Mouse (Mus musculus) liver, adult 2 months (tissue): Measurements from ENCODE around the gene Klf9. TPM values are rescaled to one million over a fixed set of nuclear protein-coding genes. Genes with fewer than 3 reads are reported as not detected.

Experiments used
- DNase-seq: peaks from one replicate; pipeline ENCODE4 v3.0.0-alpha.2; 2011; ENCODE audit warnings: low read depth, low spot score; ENCODE audit errors: extremely low read depth
- H3K27ac ChIP-seq: fragments of 200-500 bp; replicated peaks from 2 replicates; pipeline ENCODE4 v1.5.1; 2012; ENCODE audit warnings: low read depth, mild to moderate bottlenecking, control low read depth, inconsistent platforms, low read length; ENCODE audit not compliant: insufficient read depth
- H3K27me3 ChIP-seq: fragments of 200-500 bp; 2 replicates; pipeline ENCODE4 v1.6.1; 2012; ENCODE audit warnings: mild to moderate bottlenecking, moderate library complexity, low read length, inconsistent platforms; ENCODE audit not compliant: control insufficient read depth, insufficient read depth
- H3K36me3 ChIP-seq: fragments of 200-500 bp; 2 replicates; pipeline ENCODE4 v1.6.1; 2012; ENCODE audit warnings: low read length, inconsistent platforms; ENCODE audit not compliant: control insufficient read depth, insufficient read depth
- H3K4me1 ChIP-seq: fragments of 200-500 bp; 2 replicates; pipeline ENCODE4 v1.6.1; 2011; ENCODE audit warnings: low read length; ENCODE audit not compliant: control insufficient read depth, insufficient read depth
- H3K4me3 ChIP-seq: fragments of 200-500 bp; 2 replicates; pipeline ENCODE4 v1.5.1; 2011; ENCODE audit warnings: low read depth, mild to moderate bottlenecking, control low read depth, low read length, moderate library complexity; ENCODE audit not compliant: insufficient read depth
- H3K79me2 ChIP-seq: fragments of 200-500 bp; 2 replicates; pipeline ENCODE4 v1.6.1; 2012; ENCODE audit warnings: inconsistent platforms, mild to moderate bottlenecking, low read length, moderate library complexity; ENCODE audit not compliant: control insufficient read depth, insufficient read depth
- H3K9ac ChIP-seq: fragments of 200-500 bp; 2 replicates; pipeline ENCODE4 v1.6.1; 2012; ENCODE audit warnings: low read depth, mild to moderate bottlenecking, control low read depth, inconsistent platforms, low read length
- CTCF ChIP-seq: fragments of 200-500 bp; IDR thresholded peaks from 2 replicates; pipeline ENCODE4 v1.5.1; 2011; ENCODE audit warnings: low read depth, low read length, control low read depth
- POLR2A ChIP-seq: fragments of 200-500 bp; IDR thresholded peaks from 2 replicates; pipeline ENCODE4 v1.6.1; 2011; ENCODE audit warnings: low read length, control low read depth; ENCODE audit not compliant: insufficient read depth; ENCODE audit errors: extremely low read depth
- WGBS: fragments of 180-500 bp; shearing (Covaris S2); methylation state at CpG from one replicate; pipeline ENCODE4 v1.1.7; 2018; 5-methylcytosine and 5-hydroxymethylcytosine counted together
- polyA plus RNA-seq: library from polyadenylated mRNA; depleted of rRNA; stranded (reverse); fragments of >200 nt; gene quantifications from 2 replicates; pipeline ENCODE4 v1.2.3, GENCODE M21; 2012
- total RNA-seq: library from RNA; depleted of rRNA; stranded (reverse); fragments of >200 nt; gene quantifications from 2 replicates; pipeline ENCODE4 v1.2.3, GENCODE M21; 2014

The Klf9 gene
- total and polyA plus RNA-seq, 2 experiments = 32.7 to 75.0 TPM

DNA sequence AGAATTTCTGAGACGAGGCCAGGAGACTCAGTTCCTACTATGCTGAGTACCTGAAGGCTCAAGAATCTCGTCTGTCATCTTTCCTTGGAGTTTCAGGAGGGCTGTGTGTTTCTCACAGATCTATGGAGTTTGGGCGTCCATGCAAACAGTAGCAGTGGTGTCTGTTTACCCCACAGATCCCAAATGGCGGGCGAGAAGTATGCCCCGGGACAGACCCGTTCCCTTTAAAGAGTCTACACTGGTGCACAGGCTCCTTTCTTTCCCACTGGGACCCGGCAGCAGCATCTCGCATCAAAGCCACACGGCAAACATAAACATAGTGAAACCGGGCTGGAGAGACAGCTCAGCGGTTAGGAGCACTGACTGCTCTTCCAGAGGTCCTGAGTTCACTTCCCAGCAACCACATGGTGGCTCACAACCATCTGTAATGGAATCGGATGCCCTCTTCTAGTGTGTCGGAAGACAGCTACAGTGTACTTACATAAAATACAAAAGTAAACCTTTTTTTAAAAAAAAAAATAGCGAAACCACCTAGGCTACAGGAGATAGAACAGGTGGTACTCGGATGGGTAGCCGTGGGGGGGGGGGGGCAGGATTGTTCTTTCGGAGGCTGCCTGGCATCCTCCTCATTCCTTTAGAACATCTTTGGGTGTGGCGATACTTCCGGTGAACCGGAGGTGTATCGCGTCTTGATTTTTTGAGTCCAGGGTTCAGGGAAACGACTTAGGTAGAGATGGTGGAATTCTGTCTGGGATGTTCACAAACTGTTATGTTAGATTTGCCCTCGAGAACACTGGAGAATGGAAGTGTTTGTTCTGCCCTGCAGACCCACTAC is 12.0 kb downstream of the Klf9 start:
- Histone ChIP-seq H3K27me3 (no peaks in the 10 kb centered on the region), H3K9ac (no peak overlapping the region), H3K4me1 (peaks cover 52% of the 10 kb centered on the region), H3K36me3 (peaks cover 7% of the 10 kb centered on the region), H3K79me2 (peaks cover 70% of the 10 kb centered on the region), H3K27ac (0 out of 2 replicates have a peak overlapping the region, but pooled peaks have one; percentile 1), H3K4me3 (no peak overlapping the region)
- no peak for TF ChIP-seq POLR2A
- TF ChIP-seq CTCF = no peak
- WGBS = 61% methylated on average over 25 of the region's 25 CpGs
- DNase-seq = no peak

DNA sequence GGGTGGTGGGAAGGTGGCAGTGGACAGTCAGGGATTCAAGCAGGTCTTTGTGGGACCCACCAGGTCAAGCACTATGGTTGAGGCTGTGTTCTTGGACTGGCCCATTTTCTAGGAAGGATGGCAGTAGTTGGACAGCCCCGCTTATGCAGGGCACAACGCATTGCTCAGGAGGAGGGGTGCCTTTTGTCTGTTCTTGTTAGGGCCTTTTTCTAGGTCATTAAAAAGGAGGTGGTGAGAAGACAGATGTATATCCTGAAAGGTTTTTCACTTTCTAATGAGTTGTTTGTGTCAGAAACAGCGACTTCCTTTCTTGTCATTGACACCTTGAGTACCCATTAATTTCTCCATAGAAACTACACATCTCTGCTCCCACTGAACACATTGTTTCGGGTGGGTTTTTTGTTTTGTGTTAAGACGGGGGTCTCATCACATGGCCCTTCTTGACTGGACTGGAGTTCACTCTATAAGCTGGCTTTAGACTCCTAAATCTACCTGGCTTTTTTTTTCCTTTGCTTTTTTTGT is 12.6 kb downstream of the Klf9 start:
- Histone ChIP-seq H3K27me3 (no peaks in the 10 kb centered on the region), H3K4me1 (peaks cover 47% of the 10 kb centered on the region), H3K36me3 (peaks cover 4% of the 10 kb centered on the region), H3K27ac (no peak overlapping the region), H3K9ac (no peak overlapping the region), H3K4me3 (no peak overlapping the region), H3K79me2 (peaks cover 64% of the 10 kb centered on the region)
- DNase-seq = no peak
- WGBS = 75% methylated on average over 5 of the region's 5 CpGs
- TF ChIP-seq POLR2A = no peak
- no peak for TF ChIP-seq CTCF

DNA sequence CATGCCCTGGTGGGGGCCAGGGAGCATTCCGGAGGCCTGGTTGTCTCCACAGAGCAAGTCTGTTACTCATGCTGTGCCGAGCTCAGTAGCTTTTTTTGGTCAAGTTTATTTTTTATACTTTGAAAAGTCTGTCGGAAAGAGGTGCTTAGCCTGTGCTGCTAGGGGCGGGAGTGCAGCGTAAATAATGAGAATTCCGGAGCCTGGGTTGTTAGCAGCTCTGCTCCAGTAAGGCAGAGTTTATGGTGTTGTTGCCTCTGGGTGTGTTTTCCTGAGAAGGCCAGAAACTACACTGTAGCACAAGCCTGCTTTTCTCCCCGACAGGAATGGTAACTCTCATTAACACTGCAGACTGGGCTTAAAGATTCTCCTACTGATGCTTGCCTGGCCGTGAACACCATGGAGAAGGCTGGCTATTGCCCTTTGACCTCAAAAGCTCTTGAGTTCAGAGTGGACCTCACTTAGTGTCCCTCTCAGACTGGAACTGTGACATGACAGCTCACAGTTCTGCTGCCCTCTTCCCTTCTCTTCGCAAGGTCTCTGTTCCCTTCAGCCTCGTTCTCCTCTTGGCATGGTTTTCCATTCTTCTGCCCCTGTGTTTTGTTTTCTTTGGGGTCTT is 18.9 kb downstream of the Klf9 start:
- Histone ChIP-seq H3K9ac (no peak overlapping the region), H3K36me3 (peaks cover 8% of the 10 kb centered on the region), H3K27me3 (no peaks in the 10 kb centered on the region), H3K4me3 (no peak overlapping the region), H3K4me1 (peaks cover 32% of the 10 kb centered on the region), H3K79me2 (peaks cover 48% of the 10 kb centered on the region), H3K27ac (no peak overlapping the region)
- TF ChIP-seq CTCF = no peak
- TF ChIP-seq POLR2A = no peak
- peak; percentile 59 for DNase-seq
- 67% methylated on average over 10 of the region's 10 CpGs for WGBS

- WGBS = 37% methylated on average over 8 of the region's 8 CpGs
- H3K4me3 ChIP-seq = no peak overlapping the region
Observed at GRCm38 (mm10) chr19:23162387-23162809, 21.4 kb downstream of the Klf9 start.

DNA sequence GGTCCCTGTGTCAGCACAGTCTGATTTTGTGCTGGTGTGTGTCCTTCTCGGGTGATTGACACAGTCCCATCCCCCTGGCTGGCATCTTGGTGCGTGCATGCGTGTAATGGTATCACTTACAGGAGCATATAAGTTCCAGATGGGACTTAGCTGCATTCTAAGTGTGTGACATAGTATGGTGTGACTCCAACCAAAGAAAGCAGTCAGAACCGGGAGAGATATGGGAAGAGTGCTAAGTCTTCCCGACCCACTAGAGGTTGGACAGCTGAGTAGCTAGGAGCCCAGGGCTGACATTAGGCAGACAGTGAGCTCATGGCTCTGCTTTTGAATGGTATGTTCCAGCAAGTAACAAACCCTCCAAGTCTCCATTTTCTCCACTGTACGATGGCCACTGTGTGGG is 21.9 kb downstream of the Klf9 start:
- H3K4me1 ChIP-seq = peaks cover 27% of the 10 kb centered on the region
- peaks cover 26% of the 10 kb centered on the region for H3K36me3 ChIP-seq
- H3K27me3 ChIP-seq = no peaks in the 10 kb centered on the region
- no peak for DNase-seq
- H3K27ac ChIP-seq = no peak overlapping the region
- TF ChIP-seq CTCF (no peak), POLR2A (no peak)
- H3K9ac ChIP-seq = no peak overlapping the region
- H3K79me2 ChIP-seq = peaks cover 35% of the 10 kb centered on the region
- no peak overlapping the region for H3K4me3 ChIP-seq
- WGBS = 82% methylated on average over 6 of the region's 6 CpGs

More at GRCm38 (mm10) chr19:23162387-23162809, 21.4 kb downstream of the Klf9 start:
- Histone ChIP-seq H3K36me3 (peaks cover 23% of the 10 kb centered on the region), H3K27ac (no peak overlapping the region), H3K4me1 (peaks cover 27% of the 10 kb centered on the region), H3K27me3 (no peaks in the 10 kb centered on the region), H3K9ac (no peak overlapping the region), H3K79me2 (peaks cover 38% of the 10 kb centered on the region)
- TF ChIP-seq CTCF (no peak), POLR2A (no peak)
- peak; percentile 44 for DNase-seq

DNA sequence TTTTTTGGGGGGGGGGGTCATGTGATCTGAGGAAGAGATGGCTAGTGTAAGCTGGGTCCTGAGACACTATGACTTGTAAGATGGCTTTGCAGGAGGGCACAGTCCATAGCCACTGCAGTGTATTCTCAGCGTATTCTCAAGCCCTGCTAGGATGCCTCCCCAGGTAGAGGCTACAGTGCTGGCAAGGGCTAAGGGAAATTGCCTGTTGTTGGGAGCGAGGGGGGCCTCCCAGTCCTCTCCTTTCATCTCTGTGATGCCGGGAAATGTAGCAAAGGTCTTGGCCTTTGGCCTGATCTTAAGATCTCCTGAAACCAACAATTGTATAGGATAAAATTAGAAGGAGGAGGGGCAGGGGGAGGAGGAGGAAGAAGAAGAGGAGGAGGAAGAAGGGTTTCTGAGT is 22.3 kb downstream of the Klf9 start:
- H3K79me2 ChIP-seq = peaks cover 35% of the 10 kb centered on the region
- peak; percentile 31 for DNase-seq
- TF ChIP-seq CTCF (no peak), POLR2A (no peak)
- H3K9ac ChIP-seq = no peak overlapping the region
- H3K36me3 ChIP-seq = peaks cover 30% of the 10 kb centered on the region
- peaks cover 27% of the 10 kb centered on the region for H3K4me1 ChIP-seq
- no peak overlapping the region for H3K4me3 ChIP-seq
- no peak overlapping the region for H3K27ac ChIP-seq
- no peaks in the 10 kb centered on the region for H3K27me3 ChIP-seq
- 44% methylated on average over 3 of the region's 3 CpGs for WGBS
